Mouse (Mus musculus) heart, embryonic 13.5 days (tissue): Measurements from ENCODE around the gene Anxa3. TPM values are rescaled to one million over a fixed set of nuclear protein-coding genes. Genes with fewer than 3 reads are reported as not detected.

Source experiments
- ATAC-seq: fragments of 200-750 bp; cut with Nextera tagmentation; 2 replicates; pipeline ENCODE4 v1.8.0; 2017; ENCODE audit warnings: moderate TSS enrichment; ENCODE audit not compliant: insufficient number of reproducible peaks, low FRiP score, low TSS enrichment; ENCODE audit errors: extremely low read depth
- H3K27ac ChIP-seq: fragments of 300-500 bp; sonication (generic); replicated peaks from 2 replicates; pipeline ENCODE4 v1.5.1; 2015; ENCODE audit warnings: moderate library complexity, mild to moderate bottlenecking, inconsistent platforms
- H3K27me3 ChIP-seq: fragments of 300-500 bp; sonication (generic); replicated peaks from 2 replicates; pipeline ENCODE4 v1.6.1; 2015; ENCODE audit warnings: mild to moderate bottlenecking, inconsistent platforms
- H3K36me3 ChIP-seq: fragments of 300-500 bp; sonication (generic); 2 replicates; pipeline ENCODE4 v1.6.1; 2015; ENCODE audit warnings: mild to moderate bottlenecking, inconsistent platforms
- H3K4me1 ChIP-seq: fragments of 300-500 bp; sonication (generic); 2 replicates; pipeline ENCODE4 v1.6.1; 2015; ENCODE audit warnings: inconsistent platforms
- H3K4me2 ChIP-seq: fragments of 300-500 bp; sonication (generic); 2 replicates; pipeline ENCODE4 v1.6.1; 2015; ENCODE audit warnings: inconsistent platforms, mild to moderate bottlenecking, moderate library complexity
- H3K4me3 ChIP-seq: fragments of 300-500 bp; sonication (generic); 2 replicates; pipeline ENCODE4 v1.5.1; 2015; ENCODE audit warnings: moderate library complexity, mild to moderate bottlenecking, inconsistent platforms
- H3K9ac ChIP-seq: fragments of 300-500 bp; sonication (generic); 2 replicates; pipeline ENCODE4 v1.6.1; 2015; ENCODE audit warnings: inconsistent platforms, mild to moderate bottlenecking, moderate library complexity
- H3K9me3 ChIP-seq: fragments of 300-500 bp; sonication (generic); 2 replicates; pipeline ENCODE4 v1.6.1; 2016; ENCODE audit warnings: inconsistent platforms
- WGBS: fragments of 180-500 bp; shearing (Covaris S2); methylation state at CpG from one replicate; pipeline ENCODE4 v1.1.7; 2015; ENCODE audit warnings: mixed read lengths; 5-methylcytosine and 5-hydroxymethylcytosine counted together
- polyA plus RNA-seq: library from polyadenylated mRNA; unstranded; fragments of >200 nt; fragmentation: Nextera tagmentation; extraction: Ambion mirVana; gene quantifications from 2 replicates; pipeline ENCODE4 v1.2.1, GENCODE M21; 2015

Anxa3 gene
- polyA plus RNA-seq: 52.2 and 52.4 TPM in 2 replicates

DNA sequence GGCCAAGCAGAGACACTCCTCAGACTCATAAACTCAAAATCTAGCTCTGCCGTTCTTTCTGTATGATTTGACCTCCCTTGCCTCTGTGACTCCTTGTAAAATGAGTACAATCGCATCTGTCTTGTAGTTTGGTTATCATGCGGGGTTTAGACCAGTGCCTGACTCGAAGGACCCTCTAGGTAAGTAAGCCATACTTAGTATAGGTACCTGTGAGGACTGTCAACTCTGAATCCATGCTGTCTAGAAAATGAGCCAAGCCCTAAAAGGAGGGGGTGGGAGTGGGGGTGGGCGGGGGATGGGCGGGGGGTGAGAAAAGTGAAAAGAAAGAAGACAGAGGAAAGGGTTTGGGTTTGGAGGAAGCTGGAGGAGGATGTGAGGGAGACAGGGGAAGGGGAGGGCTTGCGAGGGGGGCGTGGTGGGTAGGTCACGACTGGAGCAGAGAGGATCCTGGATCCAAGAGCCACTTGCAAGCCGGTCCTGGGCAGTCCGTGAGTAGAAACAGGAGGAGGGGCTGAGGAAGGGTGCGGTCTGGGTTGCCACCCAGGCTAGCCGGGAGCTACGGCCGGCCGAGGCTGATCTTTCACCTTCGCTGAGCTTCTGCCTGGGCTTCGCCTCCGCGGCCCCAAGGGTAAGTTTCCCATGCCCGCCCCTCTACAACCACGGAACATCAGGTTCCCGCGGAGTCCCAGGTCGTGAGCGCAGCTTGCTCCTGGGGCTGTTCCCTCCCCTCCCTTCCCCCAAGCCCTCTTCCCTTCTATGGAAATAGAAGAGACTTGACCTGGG is at the start of gene Anxa3:
Anxa3 (plus strand) TSS at position 404 of the 783 bp plus-strand sequence.
- Histone ChIP-seq H3K36me3 (no peaks in the 10 kb centered on the region), H3K4me1 (peaks cover 30% of the 10 kb centered on the region), H3K4me2 (peak within 1 kb of the TSS; percentile 89), H3K27ac (peak within 1 kb of the TSS; percentile 53), H3K4me3 (peak within 1 kb of the TSS; percentile 71), H3K9me3 (no peaks in the 10 kb centered on the region), H3K27me3 (no peaks in the 10 kb centered on the region), H3K9ac (peak within 1 kb of the TSS; percentile 84)
- WGBS: 9% methylated on average over 26 of the region's 26 CpGs
- ATAC-seq: peak; percentile 76; the same call in 1 of the 2 replicates

GRCm38 (mm10) chr5:96747195-96747984 is 45.7 kb upstream of the Anxa3 start:
- no peak for ATAC-seq
- H3K36me3 ChIP-seq: peaks cover 30% of the 10 kb centered on the region
- 50% methylated on average over 8 of the region's 8 CpGs for WGBS
- H3K9ac ChIP-seq: no peak overlapping the region
- H3K27ac ChIP-seq: 0 out of 2 replicates have a peak overlapping the region, but pooled peaks have one; percentile 0
- H3K4me2 ChIP-seq: no peak overlapping the region
- H3K4me3 ChIP-seq: no peak overlapping the region
- H3K9me3 ChIP-seq: no peaks in the 10 kb centered on the region
- no peaks in the 10 kb centered on the region for H3K27me3 ChIP-seq
- H3K4me1 ChIP-seq: peaks cover 28% of the 10 kb centered on the region

- Histone ChIP-seq H3K27ac (no peak overlapping the region), H3K4me3 (no peak overlapping the region), H3K36me3 (peaks cover 63% of the 10 kb centered on the region), H3K4me1 (no peaks in the 10 kb centered on the region), H3K9ac (no peak overlapping the region), H3K27me3 (no peaks in the 10 kb centered on the region), H3K9me3 (no peaks in the 10 kb centered on the region), H3K4me2 (no peak overlapping the region)
- no peak for ATAC-seq
- WGBS: 77% methylated on average over 7 of the region's 7 CpGs
These were observed 35.5 kb upstream of the Anxa3 start for GRCm38 (mm10) chr5:96757615-96758014.

DNA sequence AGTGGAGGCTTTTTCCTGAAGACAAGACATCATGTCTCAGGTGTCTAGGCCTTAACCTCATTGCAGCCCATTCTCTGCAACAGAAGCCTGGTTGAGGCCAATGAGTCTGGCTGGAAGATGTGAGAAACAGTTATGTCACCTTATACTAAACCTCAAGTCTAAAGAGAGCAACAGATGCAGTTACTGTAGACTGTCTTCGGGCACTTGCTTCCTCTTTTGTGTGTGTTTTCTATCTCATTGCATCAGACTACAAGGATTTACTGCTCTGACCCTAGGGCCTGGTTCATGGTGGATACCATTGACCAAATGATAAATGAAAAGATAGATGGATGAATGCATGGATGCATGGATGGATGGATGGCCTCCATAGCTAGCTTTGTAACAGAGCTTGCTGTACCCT is 31.1 kb upstream of the Anxa3 start:
- Histone ChIP-seq H3K4me3 (no peak overlapping the region), H3K9me3 (no peaks in the 10 kb centered on the region), H3K4me2 (no peak overlapping the region), H3K36me3 (peaks cover 53% of the 10 kb centered on the region), H3K27ac (no peak overlapping the region), H3K9ac (no peak overlapping the region), H3K4me1 (no peaks in the 10 kb centered on the region), H3K27me3 (no peaks in the 10 kb centered on the region)
- WGBS: 82% methylated on average over 1 of the region's 1 CpGs
- ATAC-seq: no peak

GRCm38 (mm10) chr5:96768846-96769471 is 24.2 kb upstream of the Anxa3 start:
- no peaks in the 10 kb centered on the region for H3K9me3 ChIP-seq
- no peaks in the 10 kb centered on the region for H3K4me1 ChIP-seq
- H3K4me2 ChIP-seq: no peak overlapping the region
- peaks cover 24% of the 10 kb centered on the region for H3K36me3 ChIP-seq
- no peak overlapping the region for H3K4me3 ChIP-seq
- no peak overlapping the region for H3K27ac ChIP-seq
- H3K9ac ChIP-seq: no peak overlapping the region
- H3K27me3 ChIP-seq: no peaks in the 10 kb centered on the region
- WGBS: 65% methylated on average over 10 of the region's 10 CpGs
- no peak for ATAC-seq

DNA sequence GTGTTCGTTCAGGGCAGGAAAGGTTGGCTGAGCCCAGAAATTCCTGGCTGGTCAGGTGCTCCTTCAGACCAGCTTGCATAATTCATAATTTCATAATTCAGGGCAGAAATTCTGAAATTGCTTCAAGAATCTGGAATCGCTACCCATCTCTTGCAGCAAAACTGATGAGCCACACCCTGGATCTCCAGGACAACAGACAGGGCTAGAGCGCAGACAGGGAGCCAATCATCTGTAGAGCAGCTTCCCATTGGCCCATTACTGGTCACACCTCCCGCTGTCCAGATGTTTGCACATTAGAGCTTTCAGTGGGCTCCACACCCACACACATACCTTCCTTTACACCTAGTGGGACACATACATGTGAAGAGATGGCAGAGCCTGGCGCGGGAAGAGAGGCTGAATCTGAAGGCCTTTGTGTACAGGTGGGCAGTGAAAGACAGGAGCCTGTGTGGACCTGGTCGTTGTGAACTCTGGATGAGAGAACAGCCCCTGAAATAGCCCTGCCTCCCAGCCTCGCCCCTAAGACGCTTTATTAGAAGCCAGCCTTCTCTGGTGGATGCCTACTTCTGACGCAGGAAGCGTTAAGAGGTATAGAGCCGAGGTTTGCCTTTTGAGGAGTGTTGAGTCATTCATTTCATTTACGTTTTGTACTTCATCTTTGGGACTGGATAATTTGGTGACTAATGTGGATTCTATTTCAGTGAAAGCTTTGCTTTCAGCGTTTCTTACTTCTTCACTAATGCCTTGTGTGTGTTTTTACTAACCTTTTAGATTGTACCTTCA is 9.4 kb upstream of the Anxa3 start:
- no peaks in the 10 kb centered on the region for H3K27me3 ChIP-seq
- peaks cover 31% of the 10 kb centered on the region for H3K36me3 ChIP-seq
- WGBS: 75% methylated on average over 14 of the region's 14 CpGs
- ATAC-seq: no peak
- no peak overlapping the region for H3K4me3 ChIP-seq
- H3K9ac ChIP-seq: no peak overlapping the region
- no peak overlapping the region for H3K4me2 ChIP-seq
- H3K4me1 ChIP-seq: no peaks in the 10 kb centered on the region
- no peak overlapping the region for H3K27ac ChIP-seq
- H3K9me3 ChIP-seq: no peaks in the 10 kb centered on the region

DNA sequence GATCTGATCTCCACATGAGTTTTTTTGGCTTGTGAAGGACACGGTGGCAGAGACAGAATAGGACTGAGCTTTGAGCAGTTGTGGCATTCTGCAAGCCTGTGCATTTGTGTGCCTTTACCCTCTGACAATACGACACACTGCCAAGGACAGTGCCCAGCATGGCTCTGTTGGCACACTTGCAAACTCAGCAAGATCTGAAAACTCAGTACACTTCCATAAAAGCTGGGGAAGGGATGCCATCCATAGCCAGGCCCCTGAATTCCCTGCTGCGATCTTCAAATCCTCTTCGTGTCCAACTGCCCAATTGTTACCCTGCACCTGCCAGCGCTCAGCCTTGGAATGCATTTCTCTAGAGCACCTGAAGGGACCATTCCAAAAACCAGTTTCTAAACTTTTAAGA is 8.0 kb upstream of the Anxa3 start:
- Histone ChIP-seq H3K27ac (no peak overlapping the region), H3K27me3 (no peaks in the 10 kb centered on the region), H3K9me3 (no peaks in the 10 kb centered on the region), H3K4me2 (no peak overlapping the region), H3K36me3 (peaks cover 23% of the 10 kb centered on the region), H3K9ac (no peak overlapping the region), H3K4me3 (no peak overlapping the region), H3K4me1 (no peaks in the 10 kb centered on the region)
- no peak for ATAC-seq
- WGBS: 83% methylated on average over 5 of the region's 5 CpGs

GRCm38 (mm10) chr5:96792422-96792821 is 717 bp upstream of the Anxa3 start:
- peak overlapping the region; percentile 71; the same call in 1 of the 2 replicates for H3K4me3 ChIP-seq
- no peaks in the 10 kb centered on the region for H3K27me3 ChIP-seq
- ATAC-seq: no peak; the same call in 1 of the 2 replicates
- H3K4me2 ChIP-seq: peak overlapping the region; percentile 89
- WGBS: 59% methylated on average over 9 of the region's 9 CpGs
- H3K9ac ChIP-seq: no peak overlapping the region
- no peaks in the 10 kb centered on the region for H3K9me3 ChIP-seq
- H3K27ac ChIP-seq: no peak overlapping the region
- H3K36me3 ChIP-seq: no peaks in the 10 kb centered on the region
- H3K4me1 ChIP-seq: peaks cover 30% of the 10 kb centered on the region

- H3K27me3 ChIP-seq: no peaks in the 10 kb centered on the region
- H3K9me3 ChIP-seq: no peaks in the 10 kb centered on the region
- H3K9ac ChIP-seq: peak overlapping the region; percentile 84
- H3K27ac ChIP-seq: peak overlapping the region; percentile 53
- H3K4me2 ChIP-seq: peak overlapping the region; percentile 89
- H3K4me3 ChIP-seq: peak overlapping the region; percentile 71
- ATAC-seq: no peak
- no peaks in the 10 kb centered on the region; the same call in 1 of the 2 replicates for H3K36me3 ChIP-seq
- peaks cover 30% of the 10 kb centered on the region for H3K4me1 ChIP-seq
- WGBS: 38% methylated on average over 10 of the region's 10 CpGs
These were observed 955 bp downstream of the Anxa3 start for GRCm38 (mm10) chr5:96793953-96794635.

GRCm38 (mm10) chr5:96795752-96796151 is 2.6 kb downstream of the Anxa3 start:
- no peak overlapping the region for H3K27ac ChIP-seq
- H3K9me3 ChIP-seq: no peaks in the 10 kb centered on the region
- no peak overlapping the region for H3K4me3 ChIP-seq
- no peak overlapping the region for H3K9ac ChIP-seq
- no peaks in the 10 kb centered on the region for H3K27me3 ChIP-seq
- no peaks in the 10 kb centered on the region; the same call in 1 of the 2 replicates for H3K36me3 ChIP-seq
- H3K4me2 ChIP-seq: no peak overlapping the region
- peaks cover 40% of the 10 kb centered on the region for H3K4me1 ChIP-seq
- no peak for ATAC-seq
- WGBS: 63% methylated on average over 1 of the region's 1 CpGs
